Mouse (Mus musculus) E14TG2a.4 (cell line): ENCODE data around the gene Bag2.

Source experiments
- CTCF ChIP-seq: conservative IDR thresholded peaks from 2 replicates; pipeline ENCODE4 v1.5.1; 2014; ENCODE audit warnings: low read length
- NANOG ChIP-seq: IDR thresholded peaks from 2 replicates; pipeline ENCODE4 v1.6.1; 2014; ENCODE audit warnings: borderline replicate concordance, low read length, mixed read lengths
- POU5F1 ChIP-seq: IDR thresholded peaks from 2 replicates; pipeline ENCODE4 v1.6.1; 2014; ENCODE audit warnings: low read length, borderline replicate concordance

GRCm38 (mm10) chr1:33717636-33718035, 40.0 kb downstream of the Bag2 start:
- TF ChIP-seq CTCF (no peak), POU5F1 (no peak), NANOG (no peak)
